Mouse (Mus musculus) embryonic facial prominence, embryonic 15.5 days (tissue): ENCODE data around the gene Ino80. TPM values are rescaled to one million over a fixed set of nuclear protein-coding genes. Genes with fewer than 3 reads are reported as not detected.

ENCODE experiments used
- polyA plus RNA-seq: library from polyadenylated mRNA; unstranded; fragments of >200 nt; fragmentation: Nextera tagmentation; extraction: Ambion mirVana; gene quantifications from 2 replicates; pipeline ENCODE4 v1.2.1, GENCODE M21; 2015

The Ino80 gene
- polyA plus RNA-seq, 1 experiment from 2014 or later: 4.1 TPM

Other genes with a start within 250 kb of the Ino80 start
- 0.36 and 0.37 TPM in 2 replicates for gene Ppp1r14d, start 247.8 kb downstream of the Ino80 start, polyA plus RNA-seq
- gene Spint1, start 240.3 kb downstream of the Ino80 start, polyA plus RNA-seq: 29.8 and 33.0 TPM in 2 replicates
- gene Rhov, start 206.4 kb downstream of the Ino80 start, polyA plus RNA-seq: 37.1 and 37.9 TPM in 2 replicates
- gene Vps18, start 188.9 kb downstream of the Ino80 start, polyA plus RNA-seq: 18.8 and 19.6 TPM in 2 replicates
- gene Dll4, start 151.9 kb downstream of the Ino80 start, polyA plus RNA-seq: 5.7 and 5.8 TPM in 2 replicates
- 2.1 and 2.4 TPM in 2 replicates for gene Chac1, start 126.5 kb downstream of the Ino80 start, polyA plus RNA-seq
- 0.29 and 0.43 TPM in 2 replicates for gene Exd1, start 69.9 kb upstream of the Ino80 start, polyA plus RNA-seq
- gene Chp1, start 70.0 kb upstream of the Ino80 start, polyA plus RNA-seq: 69.3 and 70.3 TPM in 2 replicates
- 57.3 and 60.0 TPM in 2 replicates for gene Nusap1, start 140.6 kb upstream of the Ino80 start, polyA plus RNA-seq
- gene Oip5, start 140.8 kb upstream of the Ino80 start, polyA plus RNA-seq: 17.3 and 18.3 TPM in 2 replicates
- gene Ndufaf1, start 185.1 kb upstream of the Ino80 start, polyA plus RNA-seq: 43.7 and 44.1 TPM in 2 replicates
- gene Rtf1, start 197.4 kb upstream of the Ino80 start, polyA plus RNA-seq: 42.0 and 45.5 TPM in 2 replicates